Mouse (Mus musculus): ENCODE measurements around the gene Ahdc1.

DNA sequence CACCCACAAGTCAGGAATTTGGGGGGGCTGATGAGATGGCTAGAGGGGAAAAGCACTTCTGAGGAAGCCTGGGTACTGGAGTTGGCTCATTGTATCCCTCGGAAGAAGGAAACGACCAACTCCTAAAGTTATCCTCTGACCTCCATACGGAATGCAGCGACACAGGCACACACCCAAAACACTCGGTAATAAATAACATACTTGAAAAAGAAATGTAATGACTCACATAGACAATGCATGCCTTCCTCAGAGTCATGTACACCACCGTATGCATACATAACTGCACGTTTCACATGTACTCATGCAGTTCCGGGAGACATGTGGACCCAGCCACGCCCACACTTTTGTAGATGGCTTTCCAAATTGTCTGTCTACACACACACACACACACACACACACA, 78.3 kb downstream of the Ahdc1 start:
- TF ChIP-seq CTCF (IDR thresholded peaks at IDR 0.05; ENCODE audit: insufficient read depth, low read length) (no peak), POLR2A (IDR thresholded peaks at IDR 0.05; ENCODE audit: borderline replicate concordance, extremely low read depth, low read depth, low read length) (no peak)

All from lung, adult 2 months (tissue).